Mouse (Mus musculus) urinary bladder, postnatal 10 days (tissue): ENCODE measurements around the gene Cnot8.

Experiments
- DNase-seq: peaks from one replicate; pipeline ENCODE4 v3.0.0; 2022; ENCODE audit warnings: low spot score

Gene Cnot8

DNA sequence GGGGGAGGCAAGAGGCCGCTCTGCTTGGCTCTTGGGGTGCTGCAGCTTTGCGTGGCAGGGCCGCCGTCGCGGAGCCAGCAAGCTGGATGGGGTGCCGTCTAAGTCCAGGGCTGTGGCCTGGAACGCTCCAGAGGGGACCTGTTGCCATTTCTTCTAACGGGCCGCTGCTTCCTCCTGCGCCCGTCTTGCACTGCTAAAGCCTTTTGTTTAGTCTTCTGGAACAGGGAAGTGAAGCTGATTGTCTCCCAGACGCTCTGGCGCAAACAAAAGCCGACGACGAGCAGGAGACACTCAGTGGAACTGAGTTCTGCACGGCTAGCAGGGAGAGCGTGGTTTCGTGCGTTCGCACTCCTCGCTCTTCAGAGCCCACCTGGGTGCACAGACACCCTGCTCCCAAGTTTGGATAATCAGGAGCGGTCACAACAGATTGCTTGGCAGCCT is 418 bp downstream of the Cnot8 start:
- DNase-seq = no peak

DNA sequence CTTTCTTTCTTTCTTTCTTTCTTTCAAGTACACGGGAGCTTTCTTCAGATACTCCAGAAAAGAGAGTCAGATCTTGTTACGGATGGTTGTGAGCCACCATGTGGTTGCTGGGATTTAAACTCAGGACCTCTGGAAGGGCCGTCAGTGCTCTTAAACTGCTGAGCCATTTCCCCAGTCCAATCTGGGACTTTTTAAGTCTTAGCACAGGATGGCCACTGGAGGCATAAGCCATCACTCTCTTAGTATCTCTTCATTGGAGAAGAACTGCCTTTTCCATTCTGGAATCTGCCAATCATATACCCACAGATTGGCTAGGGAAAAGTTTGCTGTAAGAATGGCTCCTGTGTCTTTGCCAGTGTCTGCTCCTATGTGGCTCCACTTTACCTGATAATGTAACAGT is 3.1 kb downstream of the Cnot8 start:
- no peak for DNase-seq

DNA sequence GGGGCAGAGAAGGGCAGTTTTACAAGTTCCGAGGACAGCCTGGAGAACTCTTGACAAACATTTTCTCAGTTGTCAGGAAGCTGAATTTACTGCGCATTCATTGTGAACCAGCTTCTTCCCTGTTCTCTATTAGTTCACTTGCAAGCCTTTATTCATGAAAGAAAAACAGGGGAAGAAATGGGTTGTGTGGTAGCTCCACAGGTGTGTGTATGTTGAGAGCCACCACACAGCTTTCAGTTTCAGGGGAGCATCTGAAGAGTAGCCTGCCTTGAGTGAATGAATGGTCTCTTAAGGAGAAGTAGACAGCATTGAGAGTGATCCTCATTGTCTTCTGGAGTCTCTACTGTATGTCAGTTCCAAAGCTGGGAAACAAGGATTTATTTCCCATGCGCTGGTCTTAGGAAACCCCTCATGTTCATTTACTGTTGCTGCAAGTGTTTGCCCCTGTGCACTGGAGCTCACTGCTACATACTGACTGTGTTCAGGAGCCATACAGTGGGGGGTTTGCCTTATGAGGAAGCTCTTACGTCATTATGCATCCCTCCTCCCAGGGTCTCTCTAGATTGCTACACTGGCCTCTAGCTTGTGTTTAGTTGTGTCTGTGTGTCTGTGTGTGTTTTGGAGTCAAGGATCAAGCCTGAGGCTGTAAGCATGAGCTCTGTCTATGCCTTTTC is 3.8 kb downstream of the Cnot8 start:
- DNase-seq = no peak

DNA sequence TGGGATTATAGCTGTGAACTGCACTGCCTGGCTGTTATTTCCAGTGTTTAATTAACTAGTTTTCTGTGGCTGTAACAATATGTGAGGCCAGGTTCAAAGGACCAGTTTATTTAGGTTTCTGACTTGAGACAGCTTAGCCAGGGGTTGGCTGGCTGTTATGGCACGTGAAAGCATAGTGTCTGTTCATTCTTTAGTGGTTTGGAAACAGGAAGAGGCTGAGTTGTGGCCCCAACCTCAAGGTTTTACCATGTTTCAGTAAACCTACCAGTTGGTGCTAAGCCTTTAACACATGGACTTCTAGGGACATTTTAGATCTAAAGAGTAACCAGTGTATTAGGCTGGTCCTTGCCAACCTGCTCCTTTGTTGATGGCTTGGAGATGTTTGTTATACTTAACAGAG is 12.6 kb downstream of the Cnot8 start:
- DNase-seq = no peak

DNA sequence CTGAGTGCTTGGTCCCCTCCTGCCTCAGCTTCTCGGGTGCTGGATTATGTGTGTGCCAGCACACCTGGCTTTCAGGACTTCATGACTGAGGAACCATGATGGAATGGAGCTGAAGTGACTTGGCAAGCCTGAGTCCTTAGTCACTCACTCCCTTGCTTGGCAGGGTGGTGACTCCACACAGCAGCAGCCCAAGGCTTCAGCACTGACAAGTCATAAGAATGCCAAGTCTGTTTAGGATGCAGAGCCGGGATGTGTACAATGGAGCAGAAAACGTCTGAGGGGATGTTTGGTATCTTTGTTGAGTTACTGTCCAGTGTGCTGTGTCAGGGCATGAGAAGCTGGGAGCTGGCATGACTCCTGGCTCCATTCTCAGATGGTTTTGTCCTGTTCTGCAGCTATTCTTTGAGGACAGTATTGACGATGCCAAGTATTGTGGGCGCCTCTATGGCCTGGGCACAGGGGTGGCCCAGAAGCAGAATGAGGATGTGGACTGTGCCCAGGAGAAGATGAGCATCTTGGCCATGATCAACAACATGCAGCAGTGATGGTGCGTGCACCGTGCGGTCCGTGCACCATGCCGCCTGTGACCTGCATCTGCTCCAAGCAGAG is 13.2 kb downstream of the Cnot8 start:
- DNase-seq = no peak

DNA sequence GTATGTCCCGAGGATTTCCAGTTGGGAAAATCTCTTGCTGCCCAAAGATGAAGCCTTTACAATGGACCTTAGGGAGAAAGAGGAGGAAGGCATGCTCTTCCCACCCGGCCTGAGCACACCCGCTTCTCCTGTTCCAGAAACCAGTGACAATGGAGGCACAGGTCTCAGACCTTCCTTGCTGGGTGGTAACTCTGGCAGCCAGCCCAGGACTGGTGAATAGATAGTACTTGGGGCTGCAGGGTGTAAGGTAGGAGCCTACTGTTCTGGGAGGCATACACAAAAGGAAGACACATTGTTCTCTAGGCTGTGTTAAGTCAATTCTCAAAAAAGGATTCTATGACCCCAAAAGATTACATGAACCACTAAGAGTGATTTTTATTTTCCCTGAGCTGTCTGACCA is 16.7 kb downstream of the Cnot8 start:
- no peak for DNase-seq

DNA sequence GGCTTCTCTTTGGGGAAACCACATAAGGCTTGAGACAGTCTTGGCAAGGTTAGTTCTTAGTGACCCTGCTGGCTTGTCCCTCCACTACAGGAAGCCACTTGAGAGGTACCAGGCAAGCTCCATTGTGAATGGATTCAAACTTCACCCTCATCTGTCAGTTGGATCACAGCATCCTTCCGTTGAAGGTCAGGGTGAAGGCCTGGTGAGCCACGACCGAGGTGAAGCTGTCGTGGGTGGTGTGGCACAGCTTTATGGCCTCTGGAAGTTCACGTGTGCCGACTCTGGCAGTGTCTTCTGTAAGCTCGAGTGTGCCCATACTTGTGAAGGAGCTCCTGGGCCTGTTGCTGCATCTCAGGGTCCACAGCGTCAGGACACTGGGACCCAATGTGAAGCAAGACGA is 17.4 kb downstream of the Cnot8 start:
- DNase-seq = no peak

DNA sequence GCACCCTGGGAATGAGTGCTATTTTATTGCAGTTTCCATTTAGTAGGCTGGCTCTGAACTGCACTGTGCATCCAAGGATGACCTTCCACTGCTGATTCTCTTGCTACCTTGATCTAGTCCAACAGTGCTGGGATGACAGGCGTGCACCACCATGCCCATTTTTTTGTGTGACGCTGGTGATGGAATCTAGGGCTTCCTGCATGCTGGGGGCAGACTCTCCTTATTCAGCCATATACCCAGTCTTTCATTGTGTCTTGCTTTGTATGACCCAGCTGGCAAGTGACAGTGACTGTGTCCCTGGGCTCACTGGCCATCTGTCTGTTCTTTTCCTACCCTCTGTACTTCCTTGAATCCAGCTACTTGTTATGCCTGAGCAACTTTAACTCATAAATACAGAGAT is 19.8 kb downstream of the Cnot8 start:
- DNase-seq = no peak

DNA sequence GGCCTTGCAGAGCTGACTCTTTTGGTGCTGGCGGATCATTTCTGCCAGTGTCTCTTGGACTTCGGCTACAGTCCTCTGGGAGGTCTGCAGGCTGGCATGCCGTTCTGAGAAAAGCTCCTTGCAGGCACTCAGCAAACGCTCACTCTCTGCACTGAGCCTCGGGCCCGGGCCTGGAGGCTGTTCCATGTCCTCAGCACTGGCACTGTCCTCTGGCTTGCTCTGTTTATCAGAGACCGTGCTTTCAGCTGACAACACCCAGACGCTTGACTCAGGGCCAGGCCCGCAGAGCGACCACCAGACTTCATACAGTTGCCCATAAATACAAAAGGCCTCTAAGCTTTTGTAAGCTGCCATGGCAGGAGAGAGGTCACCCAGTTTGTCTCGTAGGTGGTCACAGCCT is 21.1 kb downstream of the Cnot8 start:
- no peak for DNase-seq

DNA sequence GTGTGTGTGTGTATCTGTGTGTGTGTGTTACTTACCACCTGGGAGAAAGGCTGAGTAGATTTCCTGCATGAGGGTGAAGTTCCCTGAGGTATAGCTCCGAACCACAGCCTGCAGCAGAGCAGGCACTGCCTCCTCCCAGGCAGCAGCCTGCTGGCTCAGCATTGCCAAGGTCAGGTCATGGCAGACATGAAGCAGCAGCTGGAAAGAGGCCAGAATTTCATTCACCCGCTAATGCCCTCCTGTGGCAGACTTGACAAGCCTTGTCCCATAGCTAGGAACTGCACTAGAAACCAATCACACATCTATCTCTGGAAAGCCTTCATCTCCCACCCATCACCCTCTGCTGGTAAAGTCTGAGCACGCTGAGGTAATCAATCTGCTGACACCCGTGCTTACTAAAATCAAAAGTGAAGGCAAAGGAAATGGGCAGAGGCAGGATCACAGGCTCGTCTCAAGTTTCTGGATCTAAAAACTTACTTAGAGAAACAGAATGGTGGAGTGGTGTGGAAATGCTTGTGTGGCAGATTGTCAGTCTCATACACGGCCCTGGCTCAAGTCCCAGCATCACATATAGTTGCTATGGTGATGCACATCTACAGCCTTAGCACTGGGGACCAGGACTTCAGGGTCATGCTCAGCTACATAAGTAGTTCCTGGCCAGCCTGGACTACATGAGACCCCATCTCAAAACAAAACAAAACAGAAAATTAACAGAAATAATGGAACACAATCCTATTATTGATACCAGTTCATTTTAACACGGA is 22.6 kb downstream of the Cnot8 start:
- no peak for DNase-seq

DNA sequence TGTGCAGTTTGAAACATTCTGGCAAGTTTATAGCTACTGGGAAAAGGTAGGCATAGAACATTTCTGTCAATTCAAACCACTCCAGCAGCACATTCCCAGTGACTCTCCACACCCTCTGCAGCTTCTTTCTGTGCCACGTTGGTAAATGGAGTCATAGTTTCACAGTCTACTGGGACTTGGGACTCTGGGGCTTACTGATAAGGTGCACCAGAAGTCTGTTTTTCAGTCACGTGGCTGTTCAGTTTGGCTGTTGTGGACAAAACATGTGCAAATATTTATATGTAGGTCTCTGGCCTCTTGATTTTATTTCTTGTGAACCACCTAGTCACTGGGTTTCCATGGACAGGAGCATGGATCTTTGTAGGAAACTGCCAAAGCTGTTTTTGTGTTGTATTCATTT is 23.6 kb downstream of the Cnot8 start:
- DNase-seq = no peak

DNA sequence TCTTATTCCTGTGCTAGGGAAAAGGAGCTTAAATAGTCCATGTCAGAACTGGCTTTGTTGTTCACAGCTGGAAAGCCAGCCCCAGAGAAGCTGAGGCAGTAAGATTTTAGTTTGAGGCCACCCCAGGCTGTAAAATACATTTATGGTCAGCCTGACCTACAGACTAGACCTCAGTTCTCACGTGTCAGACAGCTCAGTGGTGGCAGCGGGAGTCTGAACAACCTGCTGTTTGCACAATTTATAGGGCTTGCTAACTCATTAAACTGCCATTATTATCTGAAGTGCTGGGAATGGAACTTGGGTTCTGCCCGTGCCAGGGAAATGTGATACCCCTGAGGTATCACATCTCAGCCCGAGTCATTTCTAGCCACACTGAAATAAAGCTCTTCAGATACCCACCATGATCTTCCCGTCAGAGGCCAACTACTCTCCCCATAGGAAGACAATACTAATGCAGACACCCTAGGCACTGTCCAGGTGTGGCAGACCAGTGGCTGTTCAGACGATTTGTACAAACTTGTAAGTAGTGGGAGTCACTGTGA is 25.4 kb downstream of the Cnot8 start:
- no peak for DNase-seq

DNA sequence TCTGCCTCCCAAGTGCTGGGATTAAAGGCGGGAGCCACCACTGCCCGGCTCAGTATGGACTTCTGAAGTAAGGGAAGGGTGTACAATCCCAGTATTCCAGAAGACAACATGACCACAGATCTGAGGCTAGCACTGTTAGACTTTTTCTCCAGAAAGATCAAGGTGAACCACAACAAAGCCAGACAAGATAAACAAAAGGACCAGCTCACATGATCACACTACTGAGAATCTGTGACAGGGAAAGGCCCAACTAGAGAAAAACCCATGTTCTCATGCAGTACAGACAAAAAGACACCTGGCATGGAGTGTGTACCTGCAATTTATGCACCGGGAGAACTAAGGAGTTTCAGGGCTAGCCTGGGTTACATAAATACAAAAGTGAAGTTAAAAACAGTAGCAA is 28.1 kb downstream of the Cnot8 start:
- no peak for DNase-seq

DNA sequence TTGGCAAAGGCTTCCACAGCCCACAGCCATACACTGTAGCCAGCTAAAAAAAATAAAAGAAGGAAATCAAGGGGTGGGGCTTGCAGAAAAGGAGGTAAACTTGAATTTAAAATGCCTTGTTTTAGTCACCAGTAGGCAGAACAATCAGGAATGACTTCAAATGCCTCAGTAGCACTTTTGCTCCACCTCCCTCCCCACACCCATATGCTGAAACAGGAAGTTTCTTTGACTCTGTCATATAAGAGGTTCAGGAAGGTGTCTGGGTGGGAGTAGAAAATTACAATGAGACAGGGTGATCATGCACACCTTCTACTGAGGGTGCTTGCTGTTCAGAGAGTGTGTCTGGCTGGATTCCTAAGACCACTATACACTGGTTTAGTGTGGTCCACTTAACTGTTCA is 30.9 kb downstream of the Cnot8 start:
- no peak for DNase-seq

DNA sequence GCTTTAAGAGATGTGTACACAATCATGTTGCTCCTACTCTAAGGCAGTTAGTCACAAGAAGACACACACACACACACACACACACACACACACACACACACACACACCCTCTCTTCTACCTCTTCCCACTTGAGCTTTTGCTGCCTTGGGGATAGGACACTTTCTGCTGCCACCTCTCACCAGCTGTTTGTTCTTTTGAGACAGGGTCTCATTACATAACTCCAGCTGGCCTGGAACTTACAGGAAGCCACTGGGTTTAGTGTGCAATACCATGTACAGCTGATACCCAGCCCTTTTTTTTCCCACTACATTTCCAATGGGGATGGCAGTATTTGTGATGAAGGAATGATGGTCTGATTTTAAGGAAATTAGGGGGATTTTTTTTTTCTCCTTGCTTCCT is 31.3 kb downstream of the Cnot8 start:
- DNase-seq = no peak

DNA sequence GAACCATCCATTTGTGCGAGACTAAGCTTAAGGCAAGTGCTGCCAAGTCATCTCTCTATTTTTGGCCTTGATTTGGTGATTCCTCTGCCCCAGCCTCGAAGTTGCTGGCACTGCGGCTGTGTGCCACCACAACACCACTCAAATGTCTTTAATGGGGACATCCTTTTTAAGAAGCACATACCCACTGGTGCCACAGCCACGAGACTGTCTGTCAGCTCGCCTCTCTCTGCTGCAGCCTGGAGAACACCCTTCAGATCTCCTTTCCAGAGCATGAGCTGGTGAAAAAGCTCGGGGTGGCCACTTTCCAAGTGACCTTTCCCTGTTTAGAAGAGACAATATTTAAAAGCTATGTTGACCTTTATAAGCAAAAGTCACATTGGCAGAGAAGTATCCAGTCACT is 32.7 kb downstream of the Cnot8 start:
- DNase-seq = no peak

DNA sequence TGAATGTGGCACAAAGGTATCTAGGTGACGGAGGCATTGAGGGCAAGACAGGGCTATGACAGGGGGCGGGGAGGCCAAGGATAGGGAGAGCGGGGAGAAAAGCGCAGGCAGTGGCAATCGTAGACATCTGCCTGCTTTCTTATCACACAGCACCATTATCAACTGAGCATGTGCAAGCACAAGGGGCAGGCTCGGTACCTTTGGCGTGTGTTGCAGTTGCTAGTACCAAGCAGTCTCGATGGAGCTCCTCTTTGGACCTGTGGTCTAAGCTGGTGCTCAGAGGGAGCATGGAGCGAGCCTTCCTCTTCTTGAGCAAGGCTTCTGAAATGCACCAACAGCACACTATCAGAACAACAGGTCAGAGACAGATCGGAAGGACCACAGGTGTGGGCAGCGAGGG is 34.9 kb downstream of the Cnot8 start:
- DNase-seq = no peak

DNA sequence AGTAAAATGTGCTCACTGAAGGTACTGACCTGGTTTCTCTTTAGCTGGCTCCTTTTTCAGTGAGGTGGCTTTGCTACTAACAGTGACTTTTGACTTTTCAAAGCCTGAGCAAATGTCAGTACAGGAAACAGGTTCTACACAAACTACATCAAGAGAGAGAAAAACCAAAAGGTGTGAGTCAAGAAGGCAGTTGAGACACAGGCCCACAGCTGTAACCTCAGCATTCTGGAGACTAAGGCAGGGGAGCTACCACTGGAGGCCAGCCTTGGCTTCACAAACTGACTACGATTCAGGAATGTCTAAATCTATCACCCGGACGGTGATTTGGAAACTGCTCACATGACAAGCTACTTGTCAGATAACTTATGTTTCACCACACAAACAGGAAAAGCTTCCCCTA is 35.5 kb downstream of the Cnot8 start:
- DNase-seq = no peak

DNA sequence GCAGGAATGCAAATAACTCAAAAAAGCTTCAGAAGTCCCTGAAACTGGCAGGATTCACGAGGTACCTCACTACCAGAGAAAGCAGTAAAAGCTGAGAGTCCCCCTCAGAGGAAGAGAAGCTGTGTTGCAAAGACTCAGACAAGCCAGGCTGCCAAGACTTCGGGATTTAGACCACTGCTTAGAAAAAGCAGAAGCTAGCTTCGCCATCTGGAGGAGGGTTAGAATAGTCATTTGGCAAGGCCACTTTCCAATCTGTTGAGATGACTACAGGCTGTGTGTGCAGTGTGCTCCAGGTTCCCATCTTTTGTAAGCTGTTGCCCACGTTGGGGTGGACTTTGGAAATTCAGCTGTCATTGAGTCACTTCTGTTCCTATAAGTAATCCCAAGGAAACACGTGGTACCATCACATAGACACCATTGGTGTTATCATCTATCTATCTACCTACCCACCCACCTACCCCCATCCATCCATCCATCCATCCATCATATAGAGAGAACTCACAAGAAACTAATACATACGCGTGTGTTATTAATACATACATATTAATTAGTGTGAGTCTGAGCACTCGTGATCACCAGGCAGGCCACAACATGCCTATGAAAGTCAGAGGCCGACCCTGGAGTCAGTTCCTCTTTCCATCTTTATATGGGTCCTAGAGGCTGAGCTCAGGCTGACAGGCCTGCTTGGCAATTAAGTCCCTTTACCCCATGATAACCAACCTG is 39.9 kb downstream of the Cnot8 start:
- DNase-seq = no peak

DNA sequence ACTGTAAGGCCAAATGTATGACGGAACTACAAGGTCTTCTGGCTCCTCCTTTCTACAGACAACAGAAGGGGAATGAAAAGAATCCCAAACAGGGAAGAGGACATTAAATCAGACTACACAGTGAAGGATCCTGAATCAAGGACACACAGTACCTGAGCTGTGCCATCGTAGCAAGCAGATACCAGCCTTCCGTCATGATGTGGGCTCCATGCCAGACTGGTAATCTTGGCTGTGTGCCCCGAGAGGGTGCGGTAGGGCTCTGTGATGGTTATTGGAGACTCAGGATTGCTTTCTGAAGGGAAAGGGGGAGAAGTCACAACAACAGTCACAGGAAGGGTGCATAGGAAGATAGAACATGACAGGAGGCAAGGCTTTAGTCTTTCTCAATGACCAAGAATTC is 42.3 kb downstream of the Cnot8 start:
- DNase-seq = no peak

DNA sequence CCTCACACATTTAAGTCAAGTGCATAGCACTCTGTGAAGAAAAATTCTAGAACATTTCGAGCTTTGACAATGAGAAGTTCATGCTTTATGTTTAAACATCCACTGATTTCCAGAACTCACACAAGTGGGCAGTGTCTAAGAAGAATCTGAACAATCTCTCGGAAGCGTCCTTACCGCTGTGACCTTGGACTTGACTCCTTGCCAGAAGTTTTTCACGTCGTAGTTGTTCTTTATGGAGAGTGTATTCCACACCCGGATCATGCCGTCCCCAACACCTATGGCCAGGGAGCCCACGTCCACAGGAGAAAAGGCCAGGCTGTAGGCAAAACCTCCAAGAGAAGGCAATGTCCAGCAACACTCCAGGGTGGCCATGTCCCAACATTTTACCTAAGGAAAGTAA is 51.5 kb downstream of the Cnot8 start:
- no peak for DNase-seq

DNA sequence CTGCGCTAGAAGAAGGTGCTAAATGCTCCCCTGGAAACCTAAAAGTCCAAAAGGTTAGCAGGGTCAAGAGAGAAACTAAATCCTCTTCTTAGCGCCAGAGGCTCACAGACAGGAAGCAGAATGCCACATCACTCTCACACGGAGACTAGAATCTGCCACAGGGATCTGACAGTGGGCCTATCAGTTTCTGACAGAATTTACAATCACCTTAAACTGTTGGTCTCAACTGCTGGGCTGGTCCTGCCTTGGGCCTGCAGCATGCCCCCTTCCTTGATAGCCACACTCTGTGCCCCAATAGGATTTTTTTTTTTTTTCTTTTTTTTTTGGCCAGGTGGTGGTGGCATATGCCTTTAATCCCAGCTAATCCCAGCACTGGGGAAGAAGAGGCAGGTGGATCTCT is 52.9 kb downstream of the Cnot8 start:
- no peak for DNase-seq

DNA sequence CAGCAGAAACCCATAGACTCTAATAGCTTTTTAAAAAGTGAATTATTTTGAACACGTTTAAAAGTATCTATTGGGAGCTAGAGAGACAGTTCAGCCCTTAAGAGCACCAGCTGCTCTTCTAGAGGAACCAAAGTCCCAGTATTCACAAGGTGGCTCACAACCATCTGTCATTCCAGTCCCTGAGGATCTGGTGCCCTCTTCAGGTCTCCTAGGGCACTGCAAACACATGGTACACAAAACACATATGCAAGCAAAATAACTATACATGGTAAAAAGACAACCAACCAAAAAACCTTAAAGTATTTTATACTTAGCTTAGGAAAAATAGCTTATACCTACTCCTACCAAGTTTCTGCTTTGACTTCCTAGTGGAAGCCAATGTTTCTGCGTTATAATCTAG is 61.1 kb downstream of the Cnot8 start:
- no peak for DNase-seq
